1 mouse cellular context compared by ENCODE assay signal in the genomic region with DNA sequence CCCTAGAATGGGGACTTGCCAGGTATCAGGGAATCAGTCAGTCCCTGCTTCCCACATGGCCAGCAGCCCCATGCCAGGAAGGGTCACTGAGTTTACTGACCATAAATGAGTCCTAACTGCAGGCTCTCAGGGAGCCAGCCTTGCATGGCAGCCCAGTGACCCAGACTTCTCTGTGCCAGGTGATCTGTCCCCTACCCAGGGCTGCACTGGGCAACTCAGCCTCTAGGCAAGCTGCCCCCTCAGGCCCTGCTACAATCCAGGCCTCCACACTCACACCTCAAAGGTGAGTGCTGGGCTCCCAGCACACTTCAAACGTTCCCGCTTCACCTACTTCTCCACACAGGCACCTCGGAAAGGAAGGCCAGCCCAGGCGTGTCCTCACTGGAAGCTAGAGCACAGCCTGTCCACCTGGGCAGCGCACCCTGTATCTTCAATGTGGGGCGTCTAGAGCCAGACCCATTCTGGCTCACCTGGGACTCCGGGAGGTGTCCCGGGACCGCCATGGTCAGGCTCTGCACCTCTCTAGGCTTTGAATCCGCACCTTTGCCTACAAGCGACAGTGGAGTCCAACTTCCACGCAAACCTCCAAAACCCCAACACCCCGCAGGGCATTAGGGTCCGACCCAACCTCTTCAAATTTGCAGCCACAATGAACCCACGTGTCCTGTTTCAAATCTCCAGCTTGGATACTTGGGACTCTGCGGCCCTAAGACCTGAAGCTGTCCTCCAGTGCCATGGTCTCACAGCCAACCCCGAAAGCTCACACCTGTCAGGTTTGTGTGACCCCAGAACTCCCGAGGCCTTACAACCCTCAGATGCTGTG.
TF ChIP-seq lines count a peak whose summit lies in the region.

No protein-coding gene starts in this region.

TF ChIP-seq in CH12.LX, 34 proteins besides CTCF, POLR2A, EP300 and RAD21:
- TF ChIP-seq SMC3 (IDR thresholded peaks at IDR 0.05; ENCODE audit: low read depth, low read length) (no peak), MAX (IDR thresholded peaks at IDR 0.05; ENCODE audit: low read length) (no peak), E2F4 (IDR thresholded peaks at IDR 0.05; ENCODE audit: insufficient replicate concordance, low read depth, low read length) (no peak), ZC3H11A (IDR thresholded peaks at IDR 0.05; ENCODE audit: low read depth, low read length) (no peak), ZMIZ1 (IDR thresholded peaks at IDR 0.05; ENCODE audit: low read depth, low read length) (no peak), GABPA (IDR thresholded peaks at IDR 0.05; ENCODE audit: insufficient replicate concordance, low read depth, low read length) (no peak), NRF1 (IDR thresholded peaks at IDR 0.05; ENCODE audit: low read depth, low read length) (no peak), SIN3A (IDR thresholded peaks at IDR 0.05; ENCODE audit: low read length) (no peak), JUN (IDR thresholded peaks at IDR 0.05; ENCODE audit: insufficient read depth, low read depth, low read length) (no peak), ELF1 (IDR thresholded peaks at IDR 0.05; ENCODE audit: low read depth, low read length) (no peak), MAZ (IDR thresholded peaks at IDR 0.05; ENCODE audit: low read depth, low read length) (no peak), KAT2A (IDR thresholded peaks at IDR 0.05; ENCODE audit: insufficient replicate concordance, low read length) (no peak), MAFK (IDR thresholded peaks at IDR 0.05; ENCODE audit: insufficient replicate concordance, low read length) (no peak), TCF12 (IDR thresholded peaks at IDR 0.05; ENCODE audit: low read depth, low read length) (no peak), USF2 (conservative IDR thresholded peaks at IDR 0.05; ENCODE audit: low read depth, low read length) (no peak), CHD1 (IDR thresholded peaks at IDR 0.05; ENCODE audit: low read depth, low read length) (no peak), ZNF384 (IDR thresholded peaks at IDR 0.05; ENCODE audit: low read depth, low read length) (no peak)
